Mouse (Mus musculus) layer of hippocampus, adult 8-10 months (tissue): ENCODE measurements around the gene Sowaha. TPM values are rescaled to one million over a fixed set of nuclear protein-coding genes. Genes with fewer than 3 reads are reported as not detected.
"Not testable (repeated sequence)": the region's sequence is repeated elsewhere in the genome, so short reads cannot be mapped to it uniquely, and the experiment has no call there.

Experiments
- DNase-seq, 2 experiments: peaks; one replicate each; pipeline ENCODE4 v3.0.0; 2022; ENCODE audit warnings: low spot score in 2 of 2
- total RNA-seq, 4 experiments: library from RNA; stranded (reverse); gene quantifications; 2 replicates each; pipeline ENCODE4 v1.2.4; 2022

Gene Sowaha
- total RNA-seq, 4 experiments from 2014 or later, result 91.6 to 119 (median 104) TPM

GRCm38 (mm10) chr11:53443861-53444260 is 36.2 kb downstream of the Sowaha start:
- DNase-seq, result no peak

GRCm38 (mm10) chr11:53441921-53442320 is 38.2 kb downstream of the Sowaha start:
- DNase-seq, result no peak

- no peak for DNase-seq
Observed at GRCm38 (mm10) chr11:53436338-53436737, 43.7 kb downstream of the Sowaha start.

- DNase-seq, result no peak
Observed at GRCm38 (mm10) chr11:53435504-53435903, 44.6 kb downstream of the Sowaha start.

- no peak for DNase-seq
Observed at GRCm38 (mm10) chr11:53433057-53433456, 47.0 kb downstream of the Sowaha start.

- no peak for DNase-seq
Observed at GRCm38 (mm10) chr11:53431347-53432056, 48.6 kb downstream of the Sowaha start.

- peak; percentile 99 to 100 for DNase-seq
Observed at GRCm38 (mm10) chr11:53430670-53431346, 49.3 kb downstream of the Sowaha start, which contains the start of the genes Uqcrq and Gdf9. Gene Uqcrq (minus strand): TSS chr11:53430831. Gene Gdf9 (plus strand): TSS chr11:53431023.

GRCm38 (mm10) chr11:53430300-53430669 is 49.8 kb downstream of the Sowaha start:
- no peak for DNase-seq

- no peak for DNase-seq
Observed at GRCm38 (mm10) chr11:53429182-53429581, 50.9 kb downstream of the Sowaha start.

- DNase-seq, result no peak
Observed at GRCm38 (mm10) chr11:53428716-53429057, 51.4 kb downstream of the Sowaha start.

- no peak for DNase-seq
Observed at GRCm38 (mm10) chr11:53427993-53428715, 51.9 kb downstream of the Sowaha start.

GRCm38 (mm10) chr11:53426914-53427313 is 53.2 kb downstream of the Sowaha start:
- DNase-seq, result not testable (repeated sequence)

Other genes with a start within 250 kb of the Sowaha start
- 100 to 1,000 TPM; 148 to 190 (median 168) TPM for gene Hspa4, start 179.8 kb downstream of the Sowaha start, total RNA-seq
- gene Zcchc10, start 155.6 kb downstream of the Sowaha start, total RNA-seq, result 10 to 100 TPM in 2 of 4 experiments, 1 to 10 TPM in 2; 9.6 to 17.5 (median 11.0) TPM
- 100 to 1,000 TPM; 195 to 259 (median 219) TPM for gene Aff4, start 129.4 kb downstream of the Sowaha start, total RNA-seq
- not detected for gene Leap2, start 57.1 kb downstream of the Sowaha start, total RNA-seq
- gene Uqcrq, start 49.4 kb downstream of the Sowaha start, total RNA-seq, result 100 to 1,000 TPM; 374 to 418 (median 397) TPM
- under 1 TPM; 0.69 to 0.96 (median 0.93) TPM for gene Gdf9, start 49.3 kb downstream of the Sowaha start, total RNA-seq
- under 1 TPM; 0.12 to 0.33 (median 0.17) TPM for gene Gm10447, start 23.2 kb downstream of the Sowaha start, total RNA-seq
- 1 to 10 TPM; 4.7 to 5.9 (median 5.1) TPM for gene Shroom1, start 23.1 kb downstream of the Sowaha start, total RNA-seq
- under 1 TPM in 1 of 4 experiments, not detected in 3; 0.69 TPM for gene Gm9837, start 9.8 kb downstream of the Sowaha start, total RNA-seq
- 1 to 10 TPM; 1.8 to 4.9 (median 2.8) TPM for gene Gm9945, start 108 bp downstream of the Sowaha start, total RNA-seq
- gene Sept8, start 39.0 kb upstream of the Sowaha start, total RNA-seq, result 100 to 1,000 TPM; 248 to 260 (median 255) TPM
- gene Kif3a, start 87.1 kb upstream of the Sowaha start, total RNA-seq, result 100 to 1,000 TPM; 115 to 156 (median 130) TPM
- not detected for gene Il4, start 138.4 kb upstream of the Sowaha start, total RNA-seq
- gene Il13, start 154.4 kb upstream of the Sowaha start, total RNA-seq, result not detected
- gene Rad50, start 227.0 kb upstream of the Sowaha start, total RNA-seq, result 10 to 100 TPM; 11.3 to 15.9 (median 13.0) TPM
- gene Il5, start 240.5 kb upstream of the Sowaha start, total RNA-seq, result not detected